Mouse (Mus musculus): Measurements from ENCODE around the gene Duxf3. TPM values are rescaled to one million over a fixed set of nuclear protein-coding genes. Genes with fewer than 3 reads are reported as not detected.

Gene Duxf3
- polyA plus RNA-seq, 1 experiment from 2014 or later = not detected

DNA sequence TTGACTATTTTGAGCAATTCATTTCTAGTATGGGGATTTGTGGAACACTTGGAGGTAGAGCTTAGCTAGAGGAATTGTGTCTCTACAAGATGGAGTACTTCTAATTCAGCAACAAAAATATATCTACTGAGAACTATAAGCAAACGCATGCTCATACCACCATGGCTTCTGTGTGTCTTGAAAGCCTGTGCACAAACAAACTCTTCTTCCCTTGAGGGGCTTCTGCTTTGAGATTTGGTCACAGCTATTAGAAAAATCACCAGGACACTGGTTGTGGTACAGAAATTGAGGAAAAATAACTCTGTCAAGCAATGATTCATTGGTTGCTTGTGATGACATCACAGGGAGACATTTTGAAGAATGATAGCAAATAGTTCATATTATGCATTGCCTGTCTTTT, 17.1 kb downstream of the Duxf3 start:
- no peak overlapping the region for H3K27ac ChIP-seq
- H3K9me3 ChIP-seq = no peaks in the 10 kb centered on the region
- no peaks in the 10 kb centered on the region for H3K27me3 ChIP-seq
- 86% methylated on average over 1 of the region's 1 CpGs for WGBS
- H3K4me1 ChIP-seq (replicated peaks) = no peaks in the 10 kb centered on the region
- no peak overlapping the region for H3K9ac ChIP-seq (replicated peaks)
- no peak overlapping the region for H3K4me2 ChIP-seq (replicated peaks)
- ATAC-seq = no peak
- H3K4me3 ChIP-seq (replicated peaks) = no peak overlapping the region
- H3K36me3 ChIP-seq = no peaks in the 10 kb centered on the region

DNA sequence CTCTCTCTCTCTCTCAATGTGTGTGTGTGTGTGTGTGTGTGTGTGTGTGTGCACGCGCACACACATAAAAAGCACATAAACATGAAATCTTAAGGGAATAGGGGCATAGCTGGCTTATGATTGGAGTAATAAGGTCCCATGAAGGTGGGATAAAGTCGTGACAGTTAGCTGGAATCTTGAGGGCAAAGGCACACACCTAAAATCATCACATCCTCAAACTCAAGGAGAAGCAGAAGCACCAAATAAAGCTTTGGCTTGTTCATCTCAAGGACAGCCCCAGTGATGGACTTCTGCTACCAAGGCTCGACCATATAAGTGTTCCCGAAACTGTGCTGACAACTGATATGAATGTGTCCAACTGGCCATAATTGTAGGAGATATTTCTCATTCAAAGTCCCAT, 17.5 kb downstream of the Duxf3 start:
- H3K4me1 ChIP-seq (replicated peaks) = no peaks in the 10 kb centered on the region
- H3K27ac ChIP-seq = no peak overlapping the region
- H3K27me3 ChIP-seq = no peaks in the 10 kb centered on the region
- no peaks in the 10 kb centered on the region for H3K36me3 ChIP-seq
- no peak for ATAC-seq
- H3K9ac ChIP-seq (replicated peaks) = no peak overlapping the region
- H3K4me2 ChIP-seq (replicated peaks) = no peak overlapping the region
- 82% methylated on average over 5 of the region's 5 CpGs for WGBS
- H3K9me3 ChIP-seq = no peaks in the 10 kb centered on the region
- H3K4me3 ChIP-seq (replicated peaks) = no peak overlapping the region

DNA sequence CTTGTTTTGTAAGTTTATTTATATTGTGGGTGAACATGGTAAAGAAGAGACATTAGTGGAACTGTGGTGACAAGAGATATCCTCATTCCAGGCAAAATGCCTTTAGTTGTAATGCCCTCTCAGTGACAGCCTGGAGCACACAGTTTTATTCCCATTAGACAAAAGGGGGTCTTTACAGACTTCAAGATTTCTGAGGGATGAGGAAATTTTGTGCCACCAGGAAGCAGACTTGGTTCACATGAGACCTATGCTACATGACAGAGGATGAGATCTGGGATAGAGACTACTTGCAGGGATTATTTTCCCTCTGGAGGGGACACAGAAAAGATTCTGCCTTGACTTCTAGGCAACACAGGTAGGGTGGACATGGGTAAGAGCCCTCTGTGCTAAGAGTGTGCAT, 18.0 kb downstream of the Duxf3 start:
- no peaks in the 10 kb centered on the region for H3K4me1 ChIP-seq (replicated peaks)
- no peaks in the 10 kb centered on the region for H3K9me3 ChIP-seq
- H3K36me3 ChIP-seq = no peaks in the 10 kb centered on the region
- no peak overlapping the region for H3K4me2 ChIP-seq (replicated peaks)
- H3K9ac ChIP-seq (replicated peaks) = no peak overlapping the region
- no peak overlapping the region for H3K4me3 ChIP-seq (replicated peaks)
- no peaks in the 10 kb centered on the region for H3K27me3 ChIP-seq
- H3K27ac ChIP-seq = no peak overlapping the region
- ATAC-seq = no peak

DNA sequence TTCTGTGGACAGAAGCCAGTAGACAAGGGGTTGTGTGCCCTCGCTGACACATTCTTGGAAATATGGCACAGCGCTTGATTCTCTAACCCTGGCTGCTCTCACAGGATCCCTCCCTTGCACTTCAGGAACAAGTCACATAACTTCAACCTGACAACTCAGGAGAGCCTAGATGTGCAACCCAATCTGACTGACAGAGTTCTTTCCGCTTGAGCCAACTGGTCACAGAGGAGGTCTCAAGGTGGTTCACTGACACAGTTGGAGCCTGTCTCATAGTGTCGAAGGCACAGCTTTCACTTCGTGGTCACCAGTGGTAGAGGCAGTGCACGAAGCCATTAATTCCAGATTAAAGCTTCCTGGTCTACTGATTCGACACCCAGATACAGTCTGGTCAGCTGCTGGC, 20.2 kb downstream of the Duxf3 start:
- H3K4me3 ChIP-seq (replicated peaks) = no peak overlapping the region
- H3K27ac ChIP-seq = no peak overlapping the region
- no peak overlapping the region for H3K9ac ChIP-seq (replicated peaks)
- ATAC-seq = no peak
- no peaks in the 10 kb centered on the region for H3K4me1 ChIP-seq (replicated peaks)
- no peak overlapping the region for H3K4me2 ChIP-seq (replicated peaks)
- no peaks in the 10 kb centered on the region for H3K36me3 ChIP-seq
- no peaks in the 10 kb centered on the region for H3K9me3 ChIP-seq
- 79% methylated on average over 7 of the region's 7 CpGs for WGBS
- no peaks in the 10 kb centered on the region for H3K27me3 ChIP-seq

DNA sequence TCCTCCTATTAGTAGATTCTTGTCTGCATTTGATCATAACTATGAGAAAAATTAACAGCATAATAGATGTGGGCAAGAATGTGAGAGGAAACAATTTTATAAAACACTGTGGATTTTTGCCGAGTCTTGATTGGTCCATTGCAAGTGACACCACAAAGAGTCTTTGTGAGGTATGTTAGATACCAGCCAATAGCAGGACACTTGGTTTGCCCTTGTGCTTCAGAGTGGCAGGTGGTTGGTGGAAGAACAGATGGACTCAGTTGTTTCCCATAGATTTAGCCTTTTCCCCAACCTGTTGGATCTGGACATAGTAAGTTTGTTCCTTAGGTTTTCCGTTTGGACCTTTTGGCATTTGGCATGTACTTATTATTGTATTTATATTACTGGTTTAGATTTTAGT, 21.3 kb downstream of the Duxf3 start:
- Histone ChIP-seq H3K4me1 (replicated peaks) (no peaks in the 10 kb centered on the region), H3K36me3 (no peaks in the 10 kb centered on the region), H3K27me3 (no peaks in the 10 kb centered on the region), H3K9me3 (no peaks in the 10 kb centered on the region; the same call in 1 of the 2 replicates), H3K4me2 (replicated peaks) (no peak overlapping the region), H3K4me3 (replicated peaks) (no peak overlapping the region), H3K9ac (replicated peaks) (no peak overlapping the region), H3K27ac (no peak overlapping the region)
- no peak for ATAC-seq
- WGBS = 92% methylated on average over 2 of the region's 2 CpGs

DNA sequence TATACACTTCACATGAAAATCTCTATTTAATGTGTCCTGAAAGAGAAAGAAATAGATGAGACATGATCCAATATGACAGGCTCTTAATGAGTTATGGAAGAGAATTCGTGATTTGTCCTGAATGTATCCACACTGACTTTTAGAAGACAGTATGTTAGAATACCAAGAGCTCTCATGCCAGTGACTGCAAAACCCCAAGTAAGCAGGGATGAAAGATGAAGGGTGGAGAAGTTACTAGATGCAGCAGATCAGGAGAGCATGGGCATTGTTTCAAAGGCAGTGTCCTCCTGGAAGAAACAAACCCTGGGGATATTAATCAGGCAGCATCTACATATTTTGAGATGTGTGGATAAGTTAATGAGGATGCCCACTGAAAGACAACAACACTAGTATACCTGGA, 22.0 kb downstream of the Duxf3 start:
- H3K27me3 ChIP-seq = no peaks in the 10 kb centered on the region
- H3K27ac ChIP-seq = no peak overlapping the region
- H3K9me3 ChIP-seq = no peaks in the 10 kb centered on the region; the same call in 1 of the 2 replicates
- WGBS = 76% methylated on average over 1 of the region's 1 CpGs
- H3K4me2 ChIP-seq (replicated peaks) = no peak overlapping the region
- no peak overlapping the region for H3K9ac ChIP-seq (replicated peaks)
- no peak for ATAC-seq
- H3K36me3 ChIP-seq = no peaks in the 10 kb centered on the region
- H3K4me3 ChIP-seq (replicated peaks) = no peak overlapping the region
- H3K4me1 ChIP-seq (replicated peaks) = no peaks in the 10 kb centered on the region

DNA sequence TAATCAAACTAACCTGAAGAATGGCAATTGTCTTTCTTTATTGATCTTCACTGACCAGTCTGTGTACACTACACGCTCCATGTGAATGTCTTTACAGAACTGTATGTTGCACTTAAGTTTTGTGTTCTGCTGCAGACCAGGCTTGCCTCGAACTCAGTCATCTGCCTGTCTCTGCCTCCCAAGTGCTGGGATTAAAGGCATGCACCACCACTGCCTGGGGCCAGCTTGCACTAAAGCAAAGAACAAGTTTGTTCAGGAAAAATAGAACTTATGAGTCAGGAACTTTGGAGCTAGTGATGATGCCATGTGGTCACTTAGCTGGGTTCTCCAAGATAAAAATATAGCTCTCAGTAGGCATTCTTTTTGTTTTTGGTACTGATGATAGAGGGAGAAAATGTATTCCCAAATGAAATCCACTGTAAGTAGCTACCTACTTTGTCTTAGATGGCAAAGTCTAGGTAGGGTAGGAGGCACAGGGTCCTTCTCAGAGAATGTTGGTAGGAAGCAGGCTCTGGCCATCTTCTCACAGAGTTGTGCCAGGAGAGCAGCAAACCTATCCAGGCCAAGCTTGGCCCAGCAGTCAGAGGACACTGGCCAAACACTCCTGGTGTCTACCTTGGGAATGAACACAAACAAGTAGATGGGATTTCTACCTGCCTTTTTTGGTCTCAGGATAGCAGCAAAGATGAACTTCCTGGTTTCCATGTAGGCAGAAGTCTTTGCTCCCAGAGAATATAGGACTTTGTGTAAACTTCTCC, 22.6 kb downstream of the Duxf3 start:
- no peaks in the 10 kb centered on the region; the same call in 1 of the 2 replicates for H3K9me3 ChIP-seq
- H3K4me1 ChIP-seq (replicated peaks) = no peaks in the 10 kb centered on the region
- WGBS = 74% methylated on average over 2 of the region's 2 CpGs
- H3K4me2 ChIP-seq (replicated peaks) = no peak overlapping the region
- no peak overlapping the region for H3K9ac ChIP-seq (replicated peaks)
- H3K4me3 ChIP-seq (replicated peaks) = no peak overlapping the region
- H3K36me3 ChIP-seq = no peaks in the 10 kb centered on the region
- no peak overlapping the region for H3K27ac ChIP-seq
- ATAC-seq = no peak; the same call in 1 of the 2 replicates
- H3K27me3 ChIP-seq = no peaks in the 10 kb centered on the region

DNA sequence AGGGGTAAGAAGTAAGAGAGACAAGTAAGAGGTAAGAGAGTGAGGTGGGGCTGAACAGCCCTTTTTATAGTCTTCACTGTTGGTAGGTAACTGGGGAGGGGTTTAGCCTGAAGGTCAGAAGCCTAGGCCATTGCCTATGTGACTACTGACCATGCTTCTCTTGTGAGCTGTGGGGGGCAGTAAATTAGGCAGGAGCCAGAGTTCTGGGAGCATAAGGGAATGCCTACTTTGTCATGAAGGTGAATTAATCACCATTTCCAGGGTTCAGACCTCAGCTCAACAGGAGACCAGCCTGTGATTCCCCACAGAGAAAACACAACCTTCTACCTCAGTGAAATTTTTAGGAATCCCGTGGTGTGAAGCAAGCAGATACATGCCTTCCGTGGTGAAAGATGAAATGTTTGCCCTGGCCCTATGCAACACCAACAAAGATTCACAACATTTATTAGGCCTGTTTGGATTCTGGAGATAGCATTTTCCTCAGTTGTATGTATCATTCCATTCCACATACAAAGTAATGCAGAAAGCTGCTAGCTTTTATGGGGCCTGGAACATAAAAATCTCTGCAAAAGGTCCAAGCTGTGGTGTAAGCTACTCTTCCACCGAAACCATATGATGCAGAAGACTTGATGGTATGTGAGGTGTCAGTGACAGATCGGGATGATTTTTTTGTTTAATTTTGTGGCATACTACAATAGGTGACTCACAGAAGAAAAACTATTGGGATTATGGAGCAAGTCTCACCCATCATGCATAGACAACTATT, 25.7 kb downstream of the Duxf3 start:
- 86% methylated on average over 4 of the region's 4 CpGs for WGBS
- Histone ChIP-seq H3K4me2 (replicated peaks) (no peak overlapping the region), H3K4me1 (replicated peaks) (no peaks in the 10 kb centered on the region)

DNA sequence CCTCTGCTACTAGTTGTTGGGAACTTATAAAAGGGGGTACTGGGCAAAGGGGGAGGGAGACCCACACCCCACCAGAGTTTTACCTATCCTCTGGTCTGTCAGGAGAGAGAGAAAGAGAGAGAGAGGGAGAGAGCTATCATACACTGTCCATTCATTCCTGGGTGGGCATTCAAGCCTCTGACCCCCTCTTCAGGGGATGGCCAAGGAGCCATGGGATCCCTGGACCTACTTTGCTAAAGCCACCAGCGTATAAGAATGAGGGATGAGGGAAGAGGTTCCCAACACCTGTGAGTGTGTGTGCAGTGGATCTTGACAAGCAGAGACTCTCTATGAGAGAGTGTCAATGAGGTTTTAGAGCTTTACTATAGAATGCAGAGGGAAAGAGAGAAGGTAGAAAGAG, 26.5 kb downstream of the Duxf3 start:
- Histone ChIP-seq H3K4me3 (replicated peaks) (no peak overlapping the region), H3K27me3 (no peaks in the 10 kb centered on the region), H3K9ac (replicated peaks) (no peak overlapping the region), H3K9me3 (no peaks in the 10 kb centered on the region; the same call in 1 of the 2 replicates), H3K27ac (no peak overlapping the region), H3K4me1 (replicated peaks) (no peaks in the 10 kb centered on the region), H3K36me3 (no peaks in the 10 kb centered on the region), H3K4me2 (replicated peaks) (no peak overlapping the region)
- WGBS = 47% methylated on average over 1 of the region's 1 CpGs
- ATAC-seq = no peak

More for the DNA sequence above, 25.7 kb downstream of the Duxf3 start:
- H3K9ac ChIP-seq (replicated peaks) = no peak overlapping the region
- no peak overlapping the region for H3K27ac ChIP-seq
- no peaks in the 10 kb centered on the region for H3K27me3 ChIP-seq
- no peaks in the 10 kb centered on the region; the same call in 1 of the 2 replicates for H3K9me3 ChIP-seq
- H3K36me3 ChIP-seq = no peaks in the 10 kb centered on the region
- H3K4me3 ChIP-seq (replicated peaks) = no peak overlapping the region
- ATAC-seq = no peak

Other genes with a start within 250 kb of the Duxf3 start
- gene AW822073, start 7.7 kb downstream of the Duxf3 start, polyA plus RNA-seq (2015; fragmentation: Nextera tagmentation; extraction: Ambion mirVana) = not detected in 2 replicates
- not detected in 2 replicates for gene Gm4981, start 4.0 kb upstream of the Duxf3 start, polyA plus RNA-seq (2015; fragmentation: Nextera tagmentation; extraction: Ambion mirVana)
- 92.3 and 97.7 TPM in 2 replicates for gene Gcc2, start 22.8 kb upstream of the Duxf3 start, polyA plus RNA-seq (2015; fragmentation: Nextera tagmentation; extraction: Ambion mirVana)
- 62.1 and 65.6 TPM in 2 replicates for gene Lims1, start 90.8 kb upstream of the Duxf3 start, polyA plus RNA-seq (2015; fragmentation: Nextera tagmentation; extraction: Ambion mirVana)
- gene Ranbp2, start 214.2 kb upstream of the Duxf3 start, polyA plus RNA-seq (2015; fragmentation: Nextera tagmentation; extraction: Ambion mirVana) = 22.0 and 23.2 TPM in 2 replicates

All from midbrain, embryonic 13.5 days (tissue).